In the genomic region with DNA sequence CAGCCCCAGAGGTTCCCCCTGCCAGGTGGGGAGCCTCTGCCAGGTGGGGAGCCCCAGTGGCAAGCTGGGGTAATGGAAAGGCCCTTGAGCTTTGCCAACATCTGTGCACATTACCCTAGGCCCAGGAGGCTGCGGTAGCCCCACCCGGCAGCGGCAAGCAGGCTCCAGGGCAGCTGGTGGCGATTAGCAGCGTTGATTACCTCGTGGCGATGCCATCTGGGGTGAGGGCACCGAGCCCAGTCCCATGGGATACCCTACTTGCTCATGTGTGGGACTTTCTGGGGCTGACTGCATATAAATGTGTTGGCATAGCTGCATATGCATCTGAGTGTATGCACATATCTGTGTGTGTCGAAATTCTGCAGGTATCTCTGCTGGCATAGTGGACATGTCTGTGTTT, we compare ENCODE assay signal across 15 mouse cellular contexts. TPM values are rescaled to one million over a fixed set of nuclear protein-coding genes. Genes with fewer than 3 reads are reported as not detected.
A peak's percentile ranks its signal among the peaks of the same experiment; 100 is the strongest.
DNase-seq lines count a peak whose midpoint lies in the region; ATAC-seq lines count a peak whose summit lies in the region.
"Had no signal": no experiment of that assay in that cellular context is flagged by ENCODE, and none has a peak within 500 bp of the region (broad histone marks: within the 10 kb centered on the region; RNA-seq: fewer than 3 reads in every experiment).

No protein-coding gene starts in this region.

- no peak overlapping the region for H3K9ac ChIP-seq in forebrain, embryonic 14.5 days (ENCODE audit: low read length)
- H3K9ac ChIP-seq in forebrain, embryonic 12.5 days = no peak overlapping the region

- no peak overlapping the region for H3K4me3 ChIP-seq in forebrain, embryonic 14.5 days (ENCODE audit: low read depth, low read length)
- no peak overlapping the region for H3K4me3 ChIP-seq in forebrain, embryonic 12.5 days (replicated peaks)
- H3K4me3 ChIP-seq: heart, adult 2 months; megakaryocyte, embryonic 14.5 days had no signal

- no peaks in the 10 kb centered on the region for H3K9me3 ChIP-seq in forebrain, embryonic 14.5 days (replicated peaks; ENCODE audit: control insufficient read depth, low read length)
- no peaks in the 10 kb centered on the region for H3K9me3 ChIP-seq in forebrain, embryonic 12.5 days
- H3K9me3 ChIP-seq: megakaryocyte, embryonic 14.5 days had no signal

- ATAC-seq in forebrain, embryonic 14.5 days = peak; percentile 58
- ATAC-seq in forebrain, embryonic 12.5 days (ENCODE audit: low FRiP score) = no peak

- H3K27ac ChIP-seq in forebrain, embryonic 14.5 days (ENCODE audit: low read depth, low read length) = no peak overlapping the region
- no peak overlapping the region for H3K27ac ChIP-seq in forebrain, embryonic 12.5 days
- H3K27ac ChIP-seq: heart, adult 2 months; kidney, postnatal 0 days had no signal

- H3K36me3 ChIP-seq in forebrain, embryonic 14.5 days (ENCODE audit: control insufficient read depth, insufficient read depth, low read length) = no peaks in the 10 kb centered on the region
- no peaks in the 10 kb centered on the region for H3K36me3 ChIP-seq in forebrain, embryonic 12.5 days (replicated peaks)

- H3K27me3 ChIP-seq in forebrain, embryonic 14.5 days (replicated peaks; ENCODE audit: control insufficient read depth, insufficient read depth, low read length) = 0 out of 2 replicates have a peak, but pooled peaks cover 2% of the 10 kb centered on the region
- H3K27me3 ChIP-seq in forebrain, embryonic 12.5 days = peaks cover 45% of the 10 kb centered on the region

- H3K4me1 ChIP-seq in forebrain, embryonic 14.5 days (ENCODE audit: control insufficient read depth, insufficient read depth, low read length) = peaks cover 16% of the 10 kb centered on the region
- H3K4me1 ChIP-seq in forebrain, embryonic 12.5 days = peaks cover 22% of the 10 kb centered on the region

- H3K4me2 ChIP-seq in forebrain, embryonic 14.5 days (ENCODE audit: low read length) = no peak overlapping the region
- H3K4me2 ChIP-seq in forebrain, embryonic 12.5 days = no peak overlapping the region

- 47% methylated on average over 9 of the region's 9 CpGs for WGBS in forebrain, embryonic 14.5 days
- 69% methylated on average over 9 of the region's 9 CpGs for WGBS in forebrain, embryonic 12.5 days

- peak; percentile 79 for DNase-seq in forebrain, embryonic 14.5 days (ENCODE audit: low spot score)
- DNase-seq in retina, postnatal 1 day = peak; percentile 65
- DNase-seq in retina, embryonic 14.5 days (ENCODE audit: low spot score) = no peak
- peak; percentile 15 for DNase-seq in induced T-regulatory cell, adult 2 months (ENCODE audit: low read depth)
- peak; percentile 10 to 30 for DNase-seq in thymus, postnatal 36 days
- DNase-seq in layer of hippocampus, adult 11-12 months (ENCODE audit: low spot score) = no peak
- no peak for DNase-seq in urinary bladder, postnatal 14 days (ENCODE audit: low spot score)
- DNase-seq: adrenal gland, postnatal 25 days; cerebellum, adult 9-11 months; heart, adult 2 months; lung, adult 18-20 months; right cerebral cortex, postnatal 4 days had no signal

RNA-seq across cellular contexts. Expression of a gene that starts 3.4 kb away (rescaled TPM):
- polyA plus RNA-seq in forebrain, embryonic 14.5 days (2014; fragmentation: Nextera tagmentation; extraction: Ambion mirVana) = 4.0 and 5.7 TPM in 2 replicates
- polyA plus RNA-seq in forebrain, embryonic 12.5 days (2016; fragmentation: Nextera tagmentation; extraction: Ambion mirVana) = 10.8 and 14.8 TPM in 2 replicates

RNA-seq across cellular contexts. Expression of a gene that starts 58.1 kb away (rescaled TPM):
- 88.6 and 91.9 TPM in 2 replicates for polyA plus RNA-seq in forebrain, embryonic 14.5 days (2014; fragmentation: Nextera tagmentation; extraction: Ambion mirVana)
- polyA plus RNA-seq in forebrain, embryonic 12.5 days (2016; fragmentation: Nextera tagmentation; extraction: Ambion mirVana) = 60.4 and 61.4 TPM in 2 replicates

RNA-seq across cellular contexts. Expression of a gene that starts 59.5 kb away (rescaled TPM):
- 6.6 and 12.3 TPM in 2 replicates for polyA plus RNA-seq in forebrain, embryonic 14.5 days (2014; fragmentation: Nextera tagmentation; extraction: Ambion mirVana)
- polyA plus RNA-seq in forebrain, embryonic 12.5 days (2016; fragmentation: Nextera tagmentation; extraction: Ambion mirVana) = 5.6 and 7.3 TPM in 2 replicates

Comparison
In these comparisons a context has a peak if more than half of its experiments do, and no peak if none do; other contexts are left out.
1. DNase-seq: peak in forebrain, embryonic 14.5 days (single experiment), retina, postnatal 1 day (single experiment), induced T-regulatory cell, adult 2 months (single experiment) and thymus, postnatal 36 days (2 of 2); none in retina, embryonic 14.5 days (single experiment), layer of hippocampus, adult 11-12 months (single experiment) and urinary bladder, postnatal 14 days (single experiment).